Mouse (Mus musculus) midbrain, embryonic 16.5 days (tissue): Measurements from ENCODE around the gene Podnl1. TPM values are rescaled to one million over a fixed set of nuclear protein-coding genes. Genes with fewer than 3 reads are reported as not detected.
A peak's percentile ranks its signal among the peaks of the same experiment; 100 is the strongest.

Experiments
- ATAC-seq: fragments of 200-750 bp; cut with Nextera tagmentation; 2 replicates; pipeline ENCODE4 v1.8.0; 2017; ENCODE audit warnings: moderate TSS enrichment
- H3K27ac ChIP-seq: fragments of 300-500 bp; sonication (generic); 2 replicates; pipeline ENCODE4 v1.5.1; 2014; ENCODE audit warnings: mild to moderate bottlenecking, low read length, mixed read lengths
- H3K27me3 ChIP-seq: fragments of 300-500 bp; sonication (generic); 2 replicates; pipeline ENCODE4 v1.6.1; 2014; ENCODE audit warnings: low read depth, low read length, mixed read lengths; ENCODE audit not compliant: control insufficient read depth, insufficient read depth
- H3K36me3 ChIP-seq: fragments of 300-500 bp; sonication (generic); 2 replicates; pipeline ENCODE4 v1.6.1; 2014; ENCODE audit warnings: mild to moderate bottlenecking, low read length, moderate library complexity, mixed read lengths; ENCODE audit not compliant: control insufficient read depth, insufficient read depth
- H3K4me1 ChIP-seq: fragments of 300-500 bp; sonication (generic); 2 replicates; pipeline ENCODE4 v1.6.1; 2014; ENCODE audit warnings: mild to moderate bottlenecking, low read length, mixed read lengths; ENCODE audit not compliant: control insufficient read depth, insufficient read depth
- H3K4me2 ChIP-seq: fragments of 300-500 bp; sonication (generic); 2 replicates; pipeline ENCODE4 v1.6.1; 2014; ENCODE audit warnings: mild to moderate bottlenecking, low read length, mixed read lengths
- H3K4me3 ChIP-seq: fragments of 300-500 bp; sonication (generic); 2 replicates; pipeline ENCODE4 v1.5.1; 2014; ENCODE audit warnings: low read depth, mild to moderate bottlenecking, low read length, moderate library complexity, mixed read lengths
- H3K9ac ChIP-seq: fragments of 300-500 bp; sonication (generic); 2 replicates; pipeline ENCODE4 v1.6.1; 2014; ENCODE audit warnings: low read depth, low read length, mixed read lengths
- H3K9me3 ChIP-seq: fragments of 300-500 bp; sonication (generic); replicated peaks from 2 replicates; pipeline ENCODE4 v1.6.1; 2014; ENCODE audit warnings: mild to moderate bottlenecking, low read length, mixed read lengths; ENCODE audit not compliant: control insufficient read depth, poor library complexity, severe bottlenecking
- WGBS: fragments of 180-500 bp; shearing (Covaris S2); extraction: QIAGEN DNeasy Blood & Tissue Kit; methylation state at CpG from one replicate; pipeline ENCODE4 v1.1.7; 2014; 5-methylcytosine and 5-hydroxymethylcytosine counted together
- polyA plus RNA-seq: library from polyadenylated mRNA; unstranded; fragments of >200 nt; fragmentation: Nextera tagmentation; extraction: Ambion mirVana; gene quantifications from 2 replicates; pipeline ENCODE4 v1.2.1, GENCODE M21; 2015

The Podnl1 gene
- 0.53 and 0.70 TPM in 2 replicates for polyA plus RNA-seq

DNA sequence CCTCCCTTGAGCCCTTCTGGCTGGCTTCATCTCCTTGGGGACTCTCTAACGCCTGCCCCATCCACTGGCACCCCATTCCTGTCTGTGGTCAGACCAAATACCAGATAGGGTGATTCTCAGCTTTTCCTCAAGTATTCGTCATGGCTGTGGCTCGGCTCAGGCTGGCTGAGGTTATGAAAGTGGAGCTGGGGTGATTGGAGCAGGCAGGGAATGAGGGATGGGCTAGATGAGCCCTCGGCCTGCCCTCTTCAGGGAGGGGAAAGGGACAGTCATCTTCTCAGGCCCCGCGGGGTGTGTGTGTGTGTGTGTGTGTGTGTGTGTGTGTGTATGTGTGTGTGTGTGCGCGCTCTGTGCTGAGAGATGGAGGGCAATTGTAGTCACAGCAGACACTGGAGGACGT, at the start of gene Podnl1:
TSS of gene Podnl1 (plus strand) at position 334 of the 400 bp plus-strand sequence.
- Histone ChIP-seq H3K27me3 (no peaks in the 10 kb centered on the region), H3K27ac (no peak within 1 kb of the TSS), H3K4me3 (no peak within 1 kb of the TSS), H3K9ac (peak within 1 kb of the TSS; percentile 20; the same call in 1 of the 2 replicates), H3K4me2 (no peak within 1 kb of the TSS), H3K9me3 (no peaks in the 10 kb centered on the region), H3K4me1 (no peaks in the 10 kb centered on the region), H3K36me3 (no peaks in the 10 kb centered on the region)
- 68% methylated on average over 9 of the region's 9 CpGs for WGBS
- ATAC-seq: no peak

DNA sequence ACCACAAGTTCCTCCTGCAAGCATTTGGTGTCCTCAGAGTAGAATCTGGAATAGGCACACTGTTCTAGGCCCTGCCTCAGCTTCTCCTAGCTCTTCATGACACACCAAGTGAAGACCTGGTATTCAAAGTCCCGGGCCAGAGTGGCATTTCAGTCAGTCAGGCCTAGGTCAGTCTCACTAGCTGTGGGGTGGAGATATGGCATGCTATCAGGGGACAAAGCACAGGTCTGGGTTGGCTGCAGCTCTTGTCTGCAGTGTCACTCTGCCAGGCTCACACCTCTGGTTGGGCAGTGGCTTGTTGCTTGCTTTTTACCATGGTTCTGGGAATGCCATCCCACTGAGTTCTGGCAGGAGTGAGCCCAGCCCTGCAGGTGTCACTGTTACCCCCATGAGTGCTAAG, 49.4 kb upstream of the Podnl1 start:
- Histone ChIP-seq H3K9ac (no peak overlapping the region), H3K27me3 (no peaks in the 10 kb centered on the region), H3K27ac (no peak overlapping the region), H3K4me1 (peaks cover 21% of the 10 kb centered on the region), H3K9me3 (no peaks in the 10 kb centered on the region), H3K4me3 (no peak overlapping the region), H3K4me2 (no peak overlapping the region), H3K36me3 (peaks cover 31% of the 10 kb centered on the region)
- ATAC-seq: no peak
- 75% methylated on average over 1 of the region's 1 CpGs for WGBS

DNA sequence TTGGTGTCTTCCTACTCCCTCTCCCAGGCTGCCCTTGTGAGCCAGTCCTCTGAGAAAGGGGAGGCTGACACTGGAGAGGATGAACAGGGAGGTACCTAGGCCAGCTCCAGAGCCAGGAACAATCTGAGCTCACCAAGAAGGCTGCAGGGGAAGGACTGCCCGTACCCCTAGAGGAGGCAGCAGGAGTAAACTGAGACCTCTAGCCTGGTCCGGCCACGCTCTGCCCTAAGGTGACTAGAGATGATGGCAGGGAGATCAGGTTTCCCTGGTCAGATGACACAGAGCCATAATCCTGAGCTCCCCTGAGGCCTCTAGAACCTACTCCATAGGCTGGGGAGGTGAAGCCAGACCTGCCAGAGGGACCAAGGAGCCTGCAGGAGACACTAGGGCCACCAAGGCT, 48.9 kb upstream of the Podnl1 start:
- Histone ChIP-seq H3K27me3 (no peaks in the 10 kb centered on the region), H3K36me3 (peaks cover 31% of the 10 kb centered on the region), H3K4me3 (no peak overlapping the region), H3K4me1 (peaks cover 21% of the 10 kb centered on the region), H3K27ac (no peak overlapping the region), H3K9me3 (no peaks in the 10 kb centered on the region), H3K9ac (no peak overlapping the region), H3K4me2 (no peak overlapping the region)
- ATAC-seq: no peak
- WGBS: 83% methylated on average over 3 of the region's 3 CpGs

DNA sequence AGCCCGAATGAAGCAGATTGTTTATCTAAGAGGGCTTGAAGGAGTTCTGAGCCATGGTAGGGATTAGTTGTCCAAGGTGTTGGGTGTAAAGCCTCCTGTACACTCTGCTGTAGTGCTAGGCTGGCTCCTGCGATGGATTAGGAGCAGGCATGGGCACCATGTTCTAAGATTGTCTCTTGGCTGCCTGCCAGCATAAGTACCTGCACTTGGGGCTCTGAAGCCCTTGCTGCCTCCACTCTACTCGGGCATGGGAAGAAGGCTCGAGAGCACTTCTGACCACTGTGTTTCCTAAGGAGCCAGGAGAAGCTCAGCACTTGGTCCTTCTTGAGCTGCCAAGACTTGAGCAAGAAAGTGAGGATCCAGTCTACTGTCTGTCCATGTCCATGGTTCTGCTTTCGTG, 46.6 kb upstream of the Podnl1 start:
- 81% methylated on average over 5 of the region's 5 CpGs for WGBS
- no peak for ATAC-seq
- Histone ChIP-seq H3K27ac (no peak overlapping the region), H3K27me3 (no peaks in the 10 kb centered on the region), H3K4me1 (no peaks in the 10 kb centered on the region; the same call in 1 of the 2 replicates), H3K9me3 (no peaks in the 10 kb centered on the region), H3K9ac (no peak overlapping the region), H3K4me3 (no peak overlapping the region), H3K4me2 (no peak overlapping the region), H3K36me3 (peaks cover 47% of the 10 kb centered on the region)

DNA sequence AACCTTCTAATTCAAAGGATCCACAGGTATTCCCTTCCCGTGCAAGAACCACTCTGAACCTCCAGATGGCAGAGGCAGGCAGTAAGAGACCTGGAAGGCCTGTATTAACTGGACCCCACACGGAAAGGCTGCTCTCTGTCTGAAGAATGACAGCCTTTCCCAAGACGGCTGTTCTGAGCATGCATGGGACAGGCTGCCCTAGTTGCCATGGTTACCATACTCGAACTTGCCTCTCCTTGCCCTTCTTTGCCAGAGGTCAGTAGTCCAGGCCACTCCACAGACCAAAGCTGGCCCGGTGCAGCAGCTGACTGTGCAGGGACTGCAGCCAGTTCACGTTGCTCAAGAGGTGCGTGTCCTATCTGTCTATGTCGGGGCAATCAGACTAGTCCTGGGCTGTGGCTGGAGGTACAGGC, 42.0 kb upstream of the Podnl1 start:
- 0 out of 2 replicates have a peak, but pooled peaks have one; percentile 19 for ATAC-seq
- no peak overlapping the region for H3K27ac ChIP-seq

DNA sequence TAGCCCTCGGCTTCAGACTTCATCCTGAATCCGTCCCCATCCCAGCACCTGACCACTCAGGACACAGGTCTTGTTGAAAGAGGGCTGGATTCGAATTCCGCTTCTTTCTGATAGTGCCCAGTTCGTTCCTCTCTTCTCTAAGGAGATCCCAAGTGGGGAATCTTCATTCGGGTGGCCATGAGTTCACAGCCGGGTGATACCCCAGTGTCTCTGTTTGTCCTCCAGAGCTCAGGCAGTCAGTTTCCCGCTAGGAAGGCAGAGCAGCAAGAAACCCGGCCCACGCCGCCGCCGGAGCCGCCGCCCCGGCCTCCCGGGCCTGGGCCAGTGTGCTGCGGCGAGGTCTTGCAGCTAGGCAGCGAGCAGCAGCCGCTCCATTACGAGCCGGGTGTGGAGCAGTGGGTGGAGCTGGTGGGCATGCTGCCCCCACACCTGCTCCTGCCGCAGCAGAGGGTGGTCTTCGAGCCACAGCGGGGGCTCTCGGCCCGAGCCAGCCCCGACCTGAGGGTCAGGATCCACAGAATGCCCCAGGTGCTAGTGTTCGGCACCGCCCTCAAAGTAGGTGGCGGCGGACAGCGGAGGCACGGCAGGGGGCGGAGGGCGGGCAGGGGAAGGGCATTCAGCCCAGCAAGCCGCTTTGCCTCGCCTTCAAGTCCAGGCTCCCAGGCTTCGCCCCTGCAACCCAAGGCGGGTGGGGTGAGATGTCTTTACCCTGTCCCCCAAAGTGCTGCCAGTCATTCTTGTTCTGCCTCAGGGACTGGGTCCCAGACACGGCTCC, 41.3 kb upstream of the Podnl1 start:
- no peak for ATAC-seq
- no peaks in the 10 kb centered on the region; the same call in 1 of the 2 replicates for H3K4me1 ChIP-seq
- no peaks in the 10 kb centered on the region for H3K9me3 ChIP-seq
- peak overlapping the region; percentile 30; the same call in 1 of the 2 replicates for H3K9ac ChIP-seq
- WGBS: 35% methylated on average over 40 of the region's 42 CpGs
- no peak overlapping the region for H3K27ac ChIP-seq
- no peaks in the 10 kb centered on the region for H3K27me3 ChIP-seq
- peaks cover 50% of the 10 kb centered on the region for H3K36me3 ChIP-seq
- H3K4me2 ChIP-seq: no peak overlapping the region
- H3K4me3 ChIP-seq: no peak overlapping the region

More for the DNA sequence above, 42.0 kb upstream of the Podnl1 start:
- Histone ChIP-seq H3K36me3 (peaks cover 50% of the 10 kb centered on the region), H3K27me3 (no peaks in the 10 kb centered on the region), H3K4me3 (no peak overlapping the region), H3K9me3 (no peaks in the 10 kb centered on the region), H3K4me1 (no peaks in the 10 kb centered on the region; the same call in 1 of the 2 replicates), H3K9ac (no peak overlapping the region), H3K4me2 (no peak overlapping the region)
- 14% methylated on average over 8 of the region's 8 CpGs for WGBS

DNA sequence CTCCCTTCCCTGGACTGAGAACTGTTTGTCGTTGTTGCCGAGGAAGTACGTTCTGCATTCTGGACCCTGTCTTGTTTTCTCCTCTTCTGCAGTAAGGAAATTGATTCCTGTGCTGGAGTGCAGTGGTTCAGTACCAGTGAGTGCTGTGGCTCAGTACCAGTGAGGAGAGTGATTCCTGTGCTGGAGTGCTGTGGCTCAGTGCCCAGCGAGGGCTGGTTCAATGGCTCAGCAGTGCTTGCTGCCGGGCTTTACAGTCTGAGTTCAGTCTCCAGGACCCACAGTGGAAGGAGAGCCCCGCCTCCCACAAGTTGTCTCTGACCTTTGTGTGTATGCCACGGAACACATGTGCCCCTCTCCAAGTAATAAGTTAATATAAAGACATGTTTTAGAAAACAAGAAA, 38.6 kb upstream of the Podnl1 start:
- H3K4me3 ChIP-seq: no peak overlapping the region
- H3K9me3 ChIP-seq: no peaks in the 10 kb centered on the region
- H3K9ac ChIP-seq: no peak overlapping the region
- H3K4me2 ChIP-seq: no peak overlapping the region
- ATAC-seq: no peak
- H3K27me3 ChIP-seq: no peaks in the 10 kb centered on the region
- peaks cover 46% of the 10 kb centered on the region for H3K36me3 ChIP-seq
- WGBS: 91% methylated on average over 7 of the region's 7 CpGs
- H3K27ac ChIP-seq: no peak overlapping the region
- no peaks in the 10 kb centered on the region; the same call in 1 of the 2 replicates for H3K4me1 ChIP-seq

DNA sequence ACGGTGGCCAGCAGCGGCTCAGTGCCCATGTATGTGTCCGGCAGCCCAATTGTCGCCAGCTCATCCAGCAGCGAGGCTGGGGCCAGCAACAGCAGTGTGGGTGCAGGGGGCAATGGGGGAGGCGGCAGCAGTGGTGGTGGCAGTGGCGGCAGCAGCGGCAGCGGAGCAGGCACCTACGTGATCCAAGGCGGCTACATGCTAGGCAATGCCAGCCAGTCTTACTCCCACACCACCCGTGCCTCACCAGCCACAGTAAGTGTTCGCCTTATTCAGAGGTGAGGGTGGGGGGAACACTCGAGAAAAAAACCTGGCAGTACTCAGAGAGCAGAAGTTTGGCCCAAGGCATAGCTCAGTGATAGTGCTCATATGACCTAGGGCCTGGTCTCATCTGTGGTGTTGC, 38.0 kb upstream of the Podnl1 start:
- H3K9me3 ChIP-seq: no peaks in the 10 kb centered on the region
- no peak overlapping the region for H3K4me2 ChIP-seq
- no peaks in the 10 kb centered on the region for H3K27me3 ChIP-seq
- no peak overlapping the region for H3K27ac ChIP-seq
- no peak overlapping the region for H3K9ac ChIP-seq
- H3K4me3 ChIP-seq: no peak overlapping the region
- no peaks in the 10 kb centered on the region; the same call in 1 of the 2 replicates for H3K4me1 ChIP-seq
- ATAC-seq: no peak
- 96% methylated on average over 14 of the region's 14 CpGs for WGBS
- H3K36me3 ChIP-seq: peaks cover 46% of the 10 kb centered on the region

DNA sequence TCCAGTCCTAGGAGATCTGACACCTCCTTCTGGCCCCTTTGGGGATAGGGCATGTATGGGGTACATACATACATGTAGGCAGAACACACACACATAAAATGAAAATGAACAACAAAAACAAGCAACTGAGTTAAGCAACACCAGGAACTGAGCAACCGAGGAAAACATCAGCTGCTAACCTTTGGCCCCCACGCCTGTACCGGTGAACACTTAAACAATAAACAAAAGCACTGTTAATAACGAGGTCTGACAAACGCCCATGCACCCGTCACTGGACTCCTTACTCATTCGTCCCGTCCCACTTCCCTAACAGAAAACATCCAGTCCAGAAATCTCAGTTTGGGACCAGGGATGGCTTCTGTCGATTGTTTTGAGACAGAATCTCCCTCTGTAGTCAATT, 36.5 kb upstream of the Podnl1 start:
- no peak overlapping the region for H3K4me3 ChIP-seq
- no peak overlapping the region for H3K4me2 ChIP-seq
- H3K27me3 ChIP-seq: no peaks in the 10 kb centered on the region
- no peak for ATAC-seq
- H3K36me3 ChIP-seq: peaks cover 44% of the 10 kb centered on the region
- WGBS: 81% methylated on average over 9 of the region's 9 CpGs
- no peak overlapping the region for H3K27ac ChIP-seq
- no peaks in the 10 kb centered on the region for H3K4me1 ChIP-seq
- H3K9ac ChIP-seq: no peak overlapping the region
- H3K9me3 ChIP-seq: no peaks in the 10 kb centered on the region
